Mouse (Mus musculus) bone marrow, adult 2 months (tissue): ENCODE data around the gene Cubn. TPM values are rescaled to one million over a fixed set of nuclear protein-coding genes. Genes with fewer than 3 reads are reported as not detected.

Experiments used
- H3K27ac ChIP-seq: fragments of 200-500 bp; 2 replicates; pipeline ENCODE4 v1.5.1; 2012; ENCODE audit warnings: low read depth, mild to moderate bottlenecking, control low read depth, inconsistent platforms, low read length; ENCODE audit not compliant: control insufficient read depth, poor library complexity, insufficient read depth
- H3K4me1 ChIP-seq: fragments of 200-500 bp; 2 replicates; pipeline ENCODE4 v1.6.1; 2011; ENCODE audit warnings: low read length; ENCODE audit not compliant: control insufficient read depth, insufficient read depth
- H3K4me3 ChIP-seq: fragments of 200-500 bp; replicated peaks from 2 replicates; pipeline ENCODE3; 2011; ENCODE audit warnings: mild to moderate bottlenecking, low read depth, low read length, control low read depth; ENCODE audit not compliant: control insufficient read depth
- CTCF ChIP-seq: fragments of 200-500 bp; IDR thresholded peaks from 2 replicates; pipeline ENCODE4 v1.5.1; 2011; ENCODE audit warnings: low read length, control low read depth; ENCODE audit not compliant: control insufficient read depth, insufficient read depth
- POLR2A ChIP-seq: fragments of 200-500 bp; IDR thresholded peaks from 2 replicates; pipeline ENCODE4 v1.6.1; 2011; ENCODE audit warnings: low read depth, mild to moderate bottlenecking, control low read depth, low read length, borderline replicate concordance; ENCODE audit not compliant: control insufficient read depth
- WGBS: fragments of 180-500 bp; shearing (Covaris S2); methylation state at CpG from one replicate; pipeline ENCODE4 v1.1.7; 2018; 5-methylcytosine and 5-hydroxymethylcytosine counted together
- polyA plus RNA-seq: library from polyadenylated mRNA; stranded (reverse); fragments of >200 nt; gene quantifications from 2 replicates; pipeline ENCODE4 v1.2.4, GENCODE M21; 2011; ENCODE audit warnings: low replicate concordance; ENCODE audit not compliant: missing spikeins, insufficient read depth, insufficient read length

The Cubn gene
- polyA plus RNA-seq, 1 experiment, result 0.30 TPM

GRCm38 (mm10) chr2:13432002-13432401, 59.6 kb downstream of the Cubn start:
- WGBS, result 65% methylated on average over 4 of the region's 4 CpGs

GRCm38 (mm10) chr2:13421974-13422760, 69.4 kb downstream of the Cubn start:
- no peak overlapping the region for H3K4me3 ChIP-seq
- no peak overlapping the region for H3K27ac ChIP-seq
- H3K4me1 ChIP-seq, result no peaks in the 10 kb centered on the region
- no peak for TF ChIP-seq POLR2A
- TF ChIP-seq CTCF, result no peak
- 81% methylated on average over 14 of the region's 14 CpGs for WGBS

More at GRCm38 (mm10) chr2:13432002-13432401, 59.6 kb downstream of the Cubn start:
- Histone ChIP-seq H3K4me1 (no peaks in the 10 kb centered on the region; the same call in 1 of the 2 replicates), H3K4me3 (no peak overlapping the region), H3K27ac (no peak overlapping the region)
- TF ChIP-seq CTCF (no peak), POLR2A (no peak)

- TF ChIP-seq CTCF (no peak), POLR2A (no peak)
- Histone ChIP-seq H3K4me1 (peaks cover 6% of the 10 kb centered on the region), H3K4me3 (no peak overlapping the region), H3K27ac (no peak overlapping the region)
- 50% methylated on average over 3 of the region's 3 CpGs for WGBS
Measured at GRCm38 (mm10) chr2:13416765-13417524, 74.7 kb downstream of the Cubn start.

- Histone ChIP-seq H3K4me3 (no peak overlapping the region), H3K27ac (peak overlapping the region; percentile 67; the same call in 1 of the 2 replicates), H3K4me1 (peaks cover 8% of the 10 kb centered on the region)
- WGBS, result 3% methylated on average over 4 of the region's 4 CpGs
- TF ChIP-seq CTCF (no peak), POLR2A (no peak)
Measured at GRCm38 (mm10) chr2:13413520-13414178, 78.0 kb downstream of the Cubn start.

GRCm38 (mm10) chr2:13410660-13411059, 81.0 kb downstream of the Cubn start:
- TF ChIP-seq POLR2A (no peak), CTCF (no peak)
- Histone ChIP-seq H3K4me1 (peaks cover 8% of the 10 kb centered on the region), H3K4me3 (no peak overlapping the region), H3K27ac (no peak overlapping the region)
- 16% methylated on average over 5 of the region's 5 CpGs for WGBS

GRCm38 (mm10) chr2:13409767-13410519, 81.7 kb downstream of the Cubn start:
- no peak overlapping the region for H3K4me3 ChIP-seq
- 49% methylated on average over 2 of the region's 2 CpGs for WGBS
- TF ChIP-seq CTCF, result no peak
- no peak for TF ChIP-seq POLR2A
- peaks cover 7% of the 10 kb centered on the region for H3K4me1 ChIP-seq
- no peak overlapping the region for H3K27ac ChIP-seq

- TF ChIP-seq POLR2A, result no peak
- no peak for TF ChIP-seq CTCF
- WGBS, result 67% methylated on average over 3 of the region's 3 CpGs
- peaks cover 4% of the 10 kb centered on the region; the same call in 1 of the 2 replicates for H3K4me1 ChIP-seq
Measured at GRCm38 (mm10) chr2:13408333-13408732, 83.3 kb downstream of the Cubn start.

More at GRCm38 (mm10) chr2:13408333-13408732, 83.3 kb downstream of the Cubn start:
- H3K4me3 ChIP-seq, result no peak overlapping the region
- H3K27ac ChIP-seq, result no peak overlapping the region
